Mouse (Mus musculus): ENCODE results near the gene Pip4k2a. TPM values are rescaled to one million over a fixed set of nuclear protein-coding genes. Genes with fewer than 3 reads are reported as not detected.
A peak's percentile ranks its signal among the peaks of the same experiment; 100 is the strongest.

The Pip4k2a gene
- polyA plus RNA-seq, 1 experiment from 2014 or later = 12.5 TPM

DNA sequence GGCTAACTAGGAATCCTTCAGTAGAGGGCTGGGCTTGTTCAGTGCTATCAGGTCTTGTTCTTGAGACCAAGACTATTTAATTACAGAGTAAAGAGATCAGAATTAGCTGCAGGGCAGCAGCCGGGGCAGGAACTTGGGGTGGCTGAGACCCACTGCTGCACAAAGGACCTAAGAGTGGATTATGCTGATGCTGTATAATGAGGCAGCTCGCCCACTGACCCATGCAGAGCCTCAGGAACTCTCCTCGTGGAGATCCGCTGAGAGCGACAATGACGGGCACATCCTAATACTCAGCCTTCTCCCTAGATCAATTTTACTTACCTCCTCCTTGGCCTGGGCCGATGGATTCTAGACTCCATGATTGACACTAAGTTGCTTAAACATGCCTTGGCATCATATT is 64.5 kb downstream of the Pip4k2a start:
- H3K9ac ChIP-seq = no peak overlapping the region

DNA sequence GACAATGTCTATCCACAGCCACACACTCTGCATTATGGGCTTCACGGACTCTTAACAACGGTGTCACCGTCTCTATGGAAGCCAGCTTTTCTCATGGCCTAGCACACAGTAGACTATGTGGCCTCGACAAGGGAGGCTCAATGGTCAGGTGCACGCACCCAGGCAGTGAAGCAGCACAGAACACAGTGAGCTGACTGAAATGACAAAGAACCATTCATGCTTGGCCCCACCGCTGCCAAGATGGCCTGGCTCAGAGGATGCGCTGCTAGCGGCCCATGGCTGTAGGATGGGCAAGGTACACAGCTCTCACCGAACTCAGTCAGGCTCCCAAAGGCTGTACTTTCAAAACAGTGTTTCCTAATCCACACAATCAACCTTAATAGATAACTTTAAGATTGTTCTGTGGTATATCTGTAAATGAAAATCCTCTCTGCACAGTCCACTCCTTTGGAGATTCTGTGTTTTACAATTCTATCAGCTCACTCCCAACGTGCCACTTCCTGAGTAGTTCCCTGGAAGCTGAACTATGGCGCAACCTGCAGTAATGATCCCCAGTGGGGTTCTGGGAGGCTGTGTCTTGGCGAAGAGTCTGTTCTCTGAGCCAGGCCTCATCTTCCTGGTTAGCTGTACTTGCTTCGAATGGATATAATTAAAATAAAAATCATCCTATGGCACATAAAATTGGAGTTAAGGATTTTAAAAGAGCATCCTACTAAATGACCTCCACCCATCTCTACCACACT is 67.4 kb downstream of the Pip4k2a start:
- 84% methylated on average over 13 of the region's 13 CpGs for whole genome bisulfite sequencing
- H3K36me3 ChIP-seq = no peaks in the 10 kb centered on the region
- peaks cover 4% of the 10 kb centered on the region for H3K4me1 ChIP-seq (replicated peaks)
- no peaks in the 10 kb centered on the region for H3K27me3 ChIP-seq
- H3K9ac ChIP-seq = no peak overlapping the region
- H3K4me2 ChIP-seq = no peak overlapping the region
- no peaks in the 10 kb centered on the region for H3K9me3 ChIP-seq
- no peak overlapping the region for H3K4me3 ChIP-seq
- ATAC-seq (ENCODE audit: low FRiP score, low read depth) = no peak
- no peak overlapping the region for H3K27ac ChIP-seq (replicated peaks)

More for the DNA sequence above, 64.5 kb downstream of the Pip4k2a start:
- Histone ChIP-seq H3K4me3 (no peak overlapping the region), H3K27ac (replicated peaks) (no peak overlapping the region), H3K27me3 (no peaks in the 10 kb centered on the region), H3K9me3 (no peaks in the 10 kb centered on the region), H3K4me1 (replicated peaks) (peaks cover 9% of the 10 kb centered on the region), H3K4me2 (peak overlapping the region; percentile 20; the same call in 1 of the 2 replicates), H3K36me3 (no peaks in the 10 kb centered on the region)
- no peak for ATAC-seq (ENCODE audit: low FRiP score, low read depth)
- 31% methylated on average over 7 of the region's 7 CpGs for WGBS

GRCm38 (mm10) chr2:18928597-18929257 is 69.2 kb downstream of the Pip4k2a start:
- H3K27ac ChIP-seq (replicated peaks) = no peak overlapping the region

GRCm38 (mm10) chr2:18928196-18928595 is 69.7 kb downstream of the Pip4k2a start:
- Histone ChIP-seq H3K36me3 (no peaks in the 10 kb centered on the region), H3K4me2 (no peak overlapping the region), H3K9me3 (no peaks in the 10 kb centered on the region), H3K9ac (no peak overlapping the region), H3K27ac (replicated peaks) (no peak overlapping the region), H3K4me1 (replicated peaks) (no peaks in the 10 kb centered on the region; the same call in none of the 2 replicates), H3K4me3 (no peak overlapping the region), H3K27me3 (no peaks in the 10 kb centered on the region)
- ATAC-seq (ENCODE audit: low FRiP score, low read depth) = peak; percentile 65
- WGBS = 62% methylated on average over 8 of the region's 8 CpGs

More at GRCm38 (mm10) chr2:18928597-18929257, 69.2 kb downstream of the Pip4k2a start:
- peaks cover 4% of the 10 kb centered on the region for H3K4me1 ChIP-seq (replicated peaks)
- no peaks in the 10 kb centered on the region for H3K27me3 ChIP-seq
- H3K36me3 ChIP-seq = no peaks in the 10 kb centered on the region
- 88% methylated on average over 7 of the region's 7 CpGs for WGBS
- no peak overlapping the region for H3K4me2 ChIP-seq
- no peak overlapping the region for H3K9ac ChIP-seq
- H3K4me3 ChIP-seq = no peak overlapping the region
- no peak for ATAC-seq (ENCODE audit: low FRiP score, low read depth)
- no peaks in the 10 kb centered on the region for H3K9me3 ChIP-seq

DNA sequence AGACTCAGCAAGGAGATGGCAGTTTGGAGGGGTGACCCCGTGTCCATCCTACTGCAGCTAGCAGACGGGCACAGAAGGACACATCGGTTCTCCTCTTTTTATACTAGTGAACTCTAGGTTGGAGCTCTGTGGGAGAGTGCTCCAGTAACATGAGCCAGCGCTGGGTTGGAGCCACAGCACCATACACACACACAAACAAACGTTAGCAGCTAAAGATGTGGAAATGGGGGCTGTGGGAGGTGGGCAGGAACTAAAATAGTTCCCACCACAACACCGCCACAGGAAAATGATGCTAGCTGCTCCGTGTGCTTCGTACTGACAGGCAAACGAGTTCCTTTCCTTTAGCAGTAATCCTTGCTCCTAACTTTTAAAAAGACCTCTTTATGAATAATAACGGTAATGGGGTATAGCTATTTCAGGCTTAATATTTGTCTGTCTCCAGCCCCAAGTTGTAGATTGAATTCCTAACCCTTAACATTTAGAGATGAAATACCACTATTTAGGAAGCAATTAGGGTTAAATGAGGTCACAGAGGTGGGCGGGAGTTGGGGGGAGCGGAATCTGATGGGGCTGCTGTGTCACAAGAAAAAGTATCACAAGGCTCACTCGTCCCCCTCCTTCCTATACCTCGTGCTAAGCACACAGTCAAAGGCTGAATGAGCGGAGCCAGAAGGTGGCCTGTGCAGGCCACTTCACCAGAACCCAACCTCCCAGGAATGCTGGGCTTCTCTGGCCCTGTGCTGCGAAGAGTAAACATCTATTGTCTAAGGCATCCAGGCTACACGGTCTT is 73.9 kb downstream of the Pip4k2a start:
- Histone ChIP-seq H3K4me3 (no peak overlapping the region), H3K9ac (no peak overlapping the region), H3K4me1 (replicated peaks) (no peaks in the 10 kb centered on the region; the same call in 1 of the 2 replicates), H3K27me3 (no peaks in the 10 kb centered on the region), H3K4me2 (no peak overlapping the region), H3K36me3 (no peaks in the 10 kb centered on the region), H3K9me3 (no peaks in the 10 kb centered on the region), H3K27ac (replicated peaks) (no peak overlapping the region)
- ATAC-seq (ENCODE audit: low FRiP score, low read depth) = no peak
- WGBS = 50% methylated on average over 17 of the region's 17 CpGs

GRCm38 (mm10) chr2:18923098-18923649 is 74.8 kb downstream of the Pip4k2a start:
- H3K9me3 ChIP-seq = no peaks in the 10 kb centered on the region
- H3K9ac ChIP-seq = no peak overlapping the region
- no peak overlapping the region for H3K4me2 ChIP-seq
- H3K4me1 ChIP-seq (replicated peaks) = no peaks in the 10 kb centered on the region; the same call in 1 of the 2 replicates
- no peaks in the 10 kb centered on the region for H3K27me3 ChIP-seq
- no peaks in the 10 kb centered on the region for H3K36me3 ChIP-seq
- no peak overlapping the region for H3K4me3 ChIP-seq
- no peak overlapping the region for H3K27ac ChIP-seq (replicated peaks)
- ATAC-seq (ENCODE audit: low FRiP score, low read depth) = no peak
- WGBS = 76% methylated on average over 9 of the region's 9 CpGs

DNA sequence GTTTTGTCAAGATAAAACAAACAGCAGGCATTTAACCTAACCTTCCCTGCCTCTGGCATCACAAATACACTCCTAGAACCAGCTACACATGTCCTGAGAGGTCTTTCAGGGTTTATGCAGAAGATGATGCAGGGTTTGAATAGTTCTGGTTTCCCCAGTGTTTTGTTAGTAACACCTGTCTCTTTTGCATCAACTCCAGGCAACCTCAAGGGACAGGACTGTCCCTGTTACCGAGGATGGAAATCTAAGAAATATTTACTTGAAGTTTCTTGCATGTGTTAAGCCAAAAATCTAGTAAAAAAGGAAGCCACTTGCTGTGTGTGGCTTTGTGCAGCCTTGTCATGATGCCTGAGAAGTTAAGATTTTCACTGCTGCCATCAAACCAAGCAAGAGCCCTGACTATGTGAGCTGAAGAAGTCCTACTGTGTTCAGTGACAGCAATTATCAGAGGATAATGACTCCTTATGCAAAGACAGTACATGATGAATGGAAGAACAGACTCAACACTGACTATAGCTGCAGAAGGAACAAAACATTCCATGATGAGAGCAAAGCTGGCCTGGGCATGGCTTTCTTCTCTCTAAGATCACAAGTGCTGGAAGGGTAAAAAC is 76.3 kb downstream of the Pip4k2a start:
- Histone ChIP-seq H3K9ac (no peak overlapping the region), H3K4me1 (replicated peaks) (peaks cover 6% of the 10 kb centered on the region), H3K4me2 (no peak overlapping the region), H3K27me3 (no peaks in the 10 kb centered on the region), H3K27ac (replicated peaks) (no peak overlapping the region), H3K36me3 (no peaks in the 10 kb centered on the region), H3K4me3 (no peak overlapping the region), H3K9me3 (no peaks in the 10 kb centered on the region)
- no peak for ATAC-seq (ENCODE audit: low FRiP score, low read depth)
- 42% methylated on average over 1 of the region's 1 CpGs for WGBS

DNA sequence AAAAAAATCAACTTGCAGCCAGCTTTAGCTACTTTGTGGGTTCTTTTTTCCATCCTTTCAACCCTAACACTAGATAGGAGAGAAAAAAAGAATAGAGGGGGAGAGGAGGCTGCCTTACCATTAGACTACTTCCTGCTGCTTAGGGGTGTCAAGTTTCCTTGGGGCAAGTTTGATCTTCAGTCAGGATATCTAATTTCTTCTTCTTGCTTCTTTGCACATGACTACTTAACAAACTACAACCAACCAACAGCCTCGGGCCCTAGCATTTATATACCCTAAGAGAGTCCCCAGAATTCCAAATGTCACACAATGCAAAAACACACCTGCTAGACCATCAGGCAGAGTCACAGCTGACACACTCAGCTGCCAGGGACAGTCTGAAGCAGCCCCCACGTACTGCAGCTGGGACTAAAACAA is 77.5 kb downstream of the Pip4k2a start:
- Histone ChIP-seq H3K4me3 (no peak overlapping the region), H3K4me1 (replicated peaks) (peaks cover 13% of the 10 kb centered on the region), H3K36me3 (no peaks in the 10 kb centered on the region), H3K9me3 (no peaks in the 10 kb centered on the region), H3K27ac (replicated peaks) (no peak overlapping the region), H3K27me3 (no peaks in the 10 kb centered on the region), H3K9ac (no peak overlapping the region), H3K4me2 (no peak overlapping the region)
- ATAC-seq (ENCODE audit: low FRiP score, low read depth) = no peak
- WGBS = 38% methylated on average over 2 of the region's 2 CpGs

- no peak overlapping the region for H3K4me2 ChIP-seq
- no peaks in the 10 kb centered on the region for H3K36me3 ChIP-seq
- H3K27ac ChIP-seq (replicated peaks) = no peak overlapping the region
- H3K27me3 ChIP-seq = no peaks in the 10 kb centered on the region
- no peaks in the 10 kb centered on the region for H3K9me3 ChIP-seq
- WGBS = 46% methylated on average over 5 of the region's 5 CpGs
- no peak overlapping the region for H3K4me3 ChIP-seq
- peaks cover 13% of the 10 kb centered on the region for H3K4me1 ChIP-seq (replicated peaks)
- H3K9ac ChIP-seq = no peak overlapping the region
- peak; percentile 20; the same call in 1 of the 2 replicates for ATAC-seq (ENCODE audit: low FRiP score, low read depth)
Measured at GRCm38 (mm10) chr2:18919797-18920354, 78.0 kb downstream of the Pip4k2a start.

- Histone ChIP-seq H3K36me3 (no peaks in the 10 kb centered on the region), H3K9me3 (no peaks in the 10 kb centered on the region), H3K4me1 (replicated peaks) (peaks cover 13% of the 10 kb centered on the region; the same call in 1 of the 2 replicates), H3K9ac (no peak overlapping the region), H3K27me3 (no peaks in the 10 kb centered on the region), H3K4me2 (no peak overlapping the region), H3K4me3 (no peak overlapping the region), H3K27ac (replicated peaks) (no peak overlapping the region)
- WGBS = 93% methylated on average over 2 of the region's 2 CpGs
- no peak for ATAC-seq (ENCODE audit: low FRiP score, low read depth)
Measured at GRCm38 (mm10) chr2:18917838-18918237, 80.1 kb downstream of the Pip4k2a start.

- 90% methylated on average over 1 of the region's 1 CpGs for WGBS
- Histone ChIP-seq H3K4me2 (no peak overlapping the region), H3K27ac (replicated peaks) (no peak overlapping the region), H3K9me3 (no peaks in the 10 kb centered on the region), H3K4me1 (replicated peaks) (peaks cover 13% of the 10 kb centered on the region; the same call in 1 of the 2 replicates), H3K27me3 (no peaks in the 10 kb centered on the region), H3K9ac (no peak overlapping the region), H3K4me3 (no peak overlapping the region), H3K36me3 (no peaks in the 10 kb centered on the region)
- no peak for ATAC-seq (ENCODE audit: low FRiP score, low read depth)
Measured at GRCm38 (mm10) chr2:18917380-18917750, 80.6 kb downstream of the Pip4k2a start.

All from hindbrain, embryonic 15.5 days (tissue).